Mouse (Mus musculus) midbrain, embryonic 11.5 days (tissue): ENCODE data around the gene Vasp. TPM values are rescaled to one million over a fixed set of nuclear protein-coding genes. Genes with fewer than 3 reads are reported as not detected.

Experiments used
- polyA plus RNA-seq: library from polyadenylated mRNA; unstranded; fragments of >200 nt; fragmentation: Nextera tagmentation; extraction: Ambion mirVana; gene quantifications from 2 replicates; pipeline ENCODE4 v1.2.1, GENCODE M21; 2014

Gene Vasp
- polyA plus RNA-seq, 1 experiment from 2014 or later: 46.0 TPM

Other genes with a start within 250 kb of the Vasp start
- gene Foxa3, start 248.3 kb downstream of the Vasp start, polyA plus RNA-seq: not detected in 2 replicates
- 30.9 and 33.3 TPM in 2 replicates for gene Sympk, start 247.4 kb downstream of the Vasp start, polyA plus RNA-seq
- gene Rsph6a, start 217.1 kb downstream of the Vasp start, polyA plus RNA-seq: not detected in 2 replicates
- gene Dmwd, start 195.6 kb downstream of the Vasp start, polyA plus RNA-seq: 15.2 and 16.9 TPM in 2 replicates
- gene Dmpk, start 188.0 kb downstream of the Vasp start, polyA plus RNA-seq: 7.0 and 7.3 TPM in 2 replicates
- gene Six5, start 177.2 kb downstream of the Vasp start, polyA plus RNA-seq: 7.0 and 8.8 TPM in 2 replicates
- gene Gm4969, start 153.4 kb downstream of the Vasp start, polyA plus RNA-seq: 0.46 and 0.58 TPM in 2 replicates
- 9.4 and 9.5 TPM in 2 replicates for gene Fbxo46, start 152.0 kb downstream of the Vasp start, polyA plus RNA-seq
- gene Qpctl, start 122.5 kb downstream of the Vasp start, polyA plus RNA-seq: 10.7 and 11.4 TPM in 2 replicates
- gene Snrpd2, start 122.1 kb downstream of the Vasp start, polyA plus RNA-seq: 156 and 160 TPM in 2 replicates
- gene Gipr, start 105.7 kb downstream of the Vasp start, polyA plus RNA-seq: 0.58 and 0.75 TPM in 2 replicates
- 1.5 and 1.9 TPM in 2 replicates for gene Eml2, start 95.4 kb downstream of the Vasp start, polyA plus RNA-seq
- gene Gpr4, start 59.3 kb downstream of the Vasp start, polyA plus RNA-seq: 1.5 and 1.7 TPM in 2 replicates
- gene Opa3, start 43.5 kb downstream of the Vasp start, polyA plus RNA-seq: 42.4 and 44.0 TPM in 2 replicates
- 0.18 and 0.50 TPM in 2 replicates for gene Ppm1n, start 8.2 kb upstream of the Vasp start, polyA plus RNA-seq
- 48.5 and 53.2 TPM in 2 replicates for gene Rtn2, start 10.8 kb upstream of the Vasp start, polyA plus RNA-seq
- gene Fosb, start 38.2 kb upstream of the Vasp start, polyA plus RNA-seq: 0.04 TPM in 1 of 2 replicates, not detected in the other
- 111 and 118 TPM in 2 replicates for gene Ercc1, start 73.0 kb upstream of the Vasp start, polyA plus RNA-seq
- gene Cd3eap, start 87.7 kb upstream of the Vasp start, polyA plus RNA-seq: 15.1 and 15.4 TPM in 2 replicates
- gene Ppp1r13l, start 87.9 kb upstream of the Vasp start, polyA plus RNA-seq: 3.0 and 3.2 TPM in 2 replicates
- gene Ercc2, start 110.2 kb upstream of the Vasp start, polyA plus RNA-seq: 10.3 and 10.9 TPM in 2 replicates
- gene Klc3, start 132.3 kb upstream of the Vasp start, polyA plus RNA-seq: 0.37 and 1.4 TPM in 2 replicates
- not detected in 2 replicates for gene Ckm, start 133.0 kb upstream of the Vasp start, polyA plus RNA-seq
- gene Mark4, start 187.0 kb upstream of the Vasp start, polyA plus RNA-seq: 8.9 and 10.7 TPM in 2 replicates
- 0.77 and 1.1 TPM in 2 replicates for gene Exoc3l2, start 191.5 kb upstream of the Vasp start, polyA plus RNA-seq
- gene Bloc1s3, start 236.6 kb upstream of the Vasp start, polyA plus RNA-seq: 2.6 TPM in 2 replicates
- 41.5 and 51.6 TPM in 2 replicates for gene Trappc6a, start 236.6 kb upstream of the Vasp start, polyA plus RNA-seq
- not detected in 2 replicates for gene Nkpd1, start 246.0 kb upstream of the Vasp start, polyA plus RNA-seq